24 mouse cellular contexts compared by ENCODE assay signal in the genomic region with DNA sequence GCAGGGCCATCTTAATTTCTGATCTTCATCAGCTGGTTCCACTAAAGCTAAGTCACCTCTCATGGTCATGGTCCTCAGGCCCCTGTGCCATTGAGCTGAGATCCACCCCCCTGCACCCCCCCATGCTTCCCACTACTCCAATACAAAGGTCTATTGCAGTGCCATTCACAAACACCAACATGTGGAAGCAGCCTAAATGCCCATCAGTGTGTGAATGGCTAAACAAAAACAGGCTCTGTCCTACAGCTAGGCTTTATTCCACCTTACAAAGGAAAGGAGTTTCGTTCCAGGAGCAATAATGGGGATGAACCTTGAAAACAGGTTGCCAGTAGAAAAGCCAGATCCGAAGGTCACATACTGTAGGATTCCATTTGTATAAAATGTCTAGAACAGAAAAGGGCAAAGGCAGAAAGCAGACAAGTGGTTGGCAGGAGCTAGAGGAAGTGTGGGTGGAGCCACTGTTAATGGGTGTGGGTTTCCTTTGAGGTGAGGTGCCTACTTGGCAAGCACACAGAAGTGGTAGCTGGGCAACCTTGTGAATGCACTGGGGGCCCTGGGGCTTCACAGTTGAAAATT.
DNase-seq lines count a peak whose midpoint lies in the region; ATAC-seq and TF ChIP-seq lines count a peak whose summit lies in the region.
"Had no signal": no experiment of that assay in that cellular context is flagged by ENCODE, and none has a peak within 500 bp of the region (broad histone marks: within the 10 kb centered on the region; RNA-seq: fewer than 3 reads in every experiment).

No protein-coding gene starts in this region.

- no peak overlapping the region for H3K4me3 ChIP-seq in forebrain, embryonic 13.5 days
- H3K4me3 ChIP-seq in forebrain, postnatal 0 days (ENCODE audit: low read depth, low read length): no peak overlapping the region
- H3K4me3 ChIP-seq in hindbrain, embryonic 14.5 days (replicated peaks; ENCODE audit: low read length): no peak overlapping the region
- H3K4me3 ChIP-seq in hindbrain, embryonic 11.5 days (ENCODE audit: low read depth, low read length): no peak overlapping the region
- no peak overlapping the region for H3K4me3 ChIP-seq in midbrain, embryonic 14.5 days (replicated peaks; ENCODE audit: low read depth, low read length)
- no peak overlapping the region for H3K4me3 ChIP-seq in midbrain, embryonic 10.5 days
- H3K4me3 ChIP-seq: embryonic facial prominence, embryonic 15.5 days; erythroblast, embryonic 14.5 days; forebrain, embryonic 10.5 days; heart, adult 2 months; heart, embryonic 15.5 days; hindbrain, embryonic 10.5 days had no signal

- H3K4me1 ChIP-seq in forebrain, embryonic 13.5 days: peaks cover 25% of the 10 kb centered on the region
- H3K4me1 ChIP-seq in forebrain, postnatal 0 days (ENCODE audit: insufficient read depth): peaks cover 5% of the 10 kb centered on the region; the same call in 1 of the 2 replicates
- 0 out of 2 replicates have a peak, but pooled peaks cover 8% of the 10 kb centered on the region for H3K4me1 ChIP-seq in hindbrain, embryonic 14.5 days (replicated peaks; ENCODE audit: control insufficient read depth, insufficient read depth, low read length)
- H3K4me1 ChIP-seq in hindbrain, embryonic 11.5 days (replicated peaks; ENCODE audit: control insufficient read depth, insufficient read depth, low read length): no peaks in the 10 kb centered on the region
- peaks cover 11% of the 10 kb centered on the region; the same call in 1 of the 2 replicates for H3K4me1 ChIP-seq in midbrain, embryonic 14.5 days (ENCODE audit: control insufficient read depth, insufficient read depth, low read length)
- peaks cover 17% of the 10 kb centered on the region for H3K4me1 ChIP-seq in midbrain, embryonic 10.5 days
- H3K4me1 ChIP-seq: embryonic facial prominence, embryonic 15.5 days; heart, embryonic 15.5 days had no signal

- peaks cover 23% of the 10 kb centered on the region for H3K27me3 ChIP-seq in forebrain, embryonic 13.5 days
- no peaks in the 10 kb centered on the region for H3K27me3 ChIP-seq in forebrain, postnatal 0 days (ENCODE audit: insufficient read depth, low read length)
- H3K27me3 ChIP-seq in hindbrain, embryonic 14.5 days (ENCODE audit: control insufficient read depth, insufficient read depth, low read length): no peaks in the 10 kb centered on the region
- H3K27me3 ChIP-seq in hindbrain, embryonic 11.5 days (ENCODE audit: control insufficient read depth, insufficient read depth, low read length): no peaks in the 10 kb centered on the region
- no peaks in the 10 kb centered on the region for H3K27me3 ChIP-seq in midbrain, embryonic 14.5 days (ENCODE audit: control insufficient read depth, insufficient read depth, low read length)
- no peaks in the 10 kb centered on the region for H3K27me3 ChIP-seq in midbrain, embryonic 10.5 days (ENCODE audit: low read depth, poor library complexity, severe bottlenecking)
- H3K27me3 ChIP-seq: embryonic facial prominence, embryonic 15.5 days; heart, embryonic 15.5 days had no signal

- 13% methylated on average over 2 of the region's 2 CpGs for WGBS in forebrain, embryonic 13.5 days
- WGBS in forebrain, postnatal 0 days: 19% methylated on average over 2 of the region's 2 CpGs
- WGBS in hindbrain, embryonic 14.5 days: 34% methylated on average over 2 of the region's 2 CpGs
- 66% methylated on average over 2 of the region's 2 CpGs for WGBS in hindbrain, embryonic 11.5 days
- WGBS in midbrain, embryonic 14.5 days: 73% methylated on average over 2 of the region's 2 CpGs
- WGBS in midbrain, embryonic 10.5 days: 81% methylated on average over 2 of the region's 2 CpGs

- no peak overlapping the region for H3K4me2 ChIP-seq in forebrain, embryonic 13.5 days
- no peak overlapping the region for H3K4me2 ChIP-seq in forebrain, postnatal 0 days (ENCODE audit: low read depth)
- H3K4me2 ChIP-seq in hindbrain, embryonic 14.5 days (replicated peaks): no peak overlapping the region
- no peak overlapping the region for H3K4me2 ChIP-seq in hindbrain, embryonic 11.5 days (replicated peaks; ENCODE audit: low read depth, low read length)
- H3K4me2 ChIP-seq in midbrain, embryonic 14.5 days (ENCODE audit: low read length): no peak overlapping the region
- H3K4me2 ChIP-seq: embryonic facial prominence, embryonic 15.5 days; heart, embryonic 11.5 days; heart, embryonic 15.5 days had no signal

- ATAC-seq in forebrain, embryonic 13.5 days: peak; percentile 39
- no peak for ATAC-seq in forebrain, postnatal 0 days
- ATAC-seq in hindbrain, embryonic 14.5 days (ENCODE audit: low FRiP score): 0 out of 2 replicates have a peak, but pooled peaks have one; percentile 43
- ATAC-seq in hindbrain, embryonic 11.5 days (ENCODE audit: low FRiP score): no peak
- ATAC-seq in midbrain, embryonic 14.5 days (ENCODE audit: low FRiP score, low TSS enrichment): no peak
- ATAC-seq: CD4-positive, CD25-positive, alpha-beta regulatory T cell, adult 4 months; inflammation-experienced regulatory T-cells, adult 6 months had no signal

- H3K27ac ChIP-seq in forebrain, embryonic 13.5 days: no peak overlapping the region
- H3K27ac ChIP-seq in forebrain, postnatal 0 days (ENCODE audit: low read depth, low read length): no peak overlapping the region
- no peak overlapping the region for H3K27ac ChIP-seq in hindbrain, embryonic 14.5 days
- H3K27ac ChIP-seq in hindbrain, embryonic 11.5 days (ENCODE audit: low read depth, low read length): no peak overlapping the region
- H3K27ac ChIP-seq in midbrain, embryonic 14.5 days (replicated peaks; ENCODE audit: low read depth, low read length): no peak overlapping the region
- H3K27ac ChIP-seq in midbrain, embryonic 10.5 days (replicated peaks): no peak overlapping the region
- H3K27ac ChIP-seq: embryonic facial prominence, embryonic 15.5 days; forebrain, embryonic 10.5 days; heart, adult 2 months; heart, embryonic 15.5 days; hindbrain, embryonic 10.5 days had no signal

- H3K9ac ChIP-seq in forebrain, embryonic 13.5 days: no peak overlapping the region
- H3K9ac ChIP-seq in forebrain, postnatal 0 days: no peak overlapping the region
- no peak overlapping the region for H3K9ac ChIP-seq in hindbrain, embryonic 14.5 days
- H3K9ac ChIP-seq in hindbrain, embryonic 11.5 days (ENCODE audit: low read depth, low read length): no peak overlapping the region
- no peak overlapping the region for H3K9ac ChIP-seq in midbrain, embryonic 14.5 days (replicated peaks; ENCODE audit: low read length)
- H3K9ac ChIP-seq: embryonic facial prominence, embryonic 15.5 days; heart, embryonic 15.5 days had no signal

- no peak for TF ChIP-seq CTCF in forebrain, postnatal 0 days (IDR thresholded peaks at IDR 0.05; ENCODE audit: low read depth)

- no peak for DNase-seq in forebrain, postnatal 0 days
- DNase-seq in hindbrain, embryonic 14.5 days (ENCODE audit: low spot score): no peak
- DNase-seq in hindbrain, embryonic 11.5 days (ENCODE audit: low spot score): no peak
- DNase-seq in midbrain, embryonic 14.5 days: peak; percentile 4
- DNase-seq in midbrain, embryonic 10.5 days (ENCODE audit: low spot score): no peak
- DNase-seq in ZHBTc4 (ENCODE audit: low read depth, low spot score): peak; percentile 56
- DNase-seq in layer of hippocampus, postnatal 25 days (ENCODE audit: extremely low spot score in 1 of 2, low spot score in 1 of 2): no peak
- DNase-seq: adrenal gland, adult 2 months; adrenal gland, postnatal 36 days; B cell, adult 2 months; cerebellum, adult 8-10 months; embryo, embryonic 11 days; gastrocnemius, postnatal 10 days; heart, adult 2 months; kidney, adult 2 months had no signal

- no peaks in the 10 kb centered on the region for H3K9me3 ChIP-seq in forebrain, embryonic 13.5 days (replicated peaks)
- no peaks in the 10 kb centered on the region for H3K9me3 ChIP-seq in forebrain, postnatal 0 days (ENCODE audit: low read length)
- no peaks in the 10 kb centered on the region for H3K9me3 ChIP-seq in hindbrain, embryonic 14.5 days (ENCODE audit: control insufficient read depth, low read length)
- H3K9me3 ChIP-seq in hindbrain, embryonic 11.5 days (ENCODE audit: control insufficient read depth, low read length): no peaks in the 10 kb centered on the region
- no peaks in the 10 kb centered on the region for H3K9me3 ChIP-seq in midbrain, embryonic 14.5 days (ENCODE audit: control insufficient read depth, low read length)
- no peaks in the 10 kb centered on the region for H3K9me3 ChIP-seq in midbrain, embryonic 10.5 days (replicated peaks)
- H3K9me3 ChIP-seq: embryonic facial prominence, embryonic 15.5 days; forebrain, embryonic 10.5 days; heart, embryonic 15.5 days; hindbrain, embryonic 10.5 days had no signal

- no peaks in the 10 kb centered on the region for H3K36me3 ChIP-seq in forebrain, embryonic 13.5 days (ENCODE audit: poor library complexity, severe bottlenecking)
- H3K36me3 ChIP-seq in forebrain, postnatal 0 days (ENCODE audit: insufficient read depth): no peaks in the 10 kb centered on the region
- H3K36me3 ChIP-seq in hindbrain, embryonic 14.5 days (replicated peaks; ENCODE audit: control insufficient read depth, insufficient read depth): no peaks in the 10 kb centered on the region
- H3K36me3 ChIP-seq in hindbrain, embryonic 11.5 days (ENCODE audit: control insufficient read depth, insufficient read depth, low read length): no peaks in the 10 kb centered on the region
- no peaks in the 10 kb centered on the region for H3K36me3 ChIP-seq in midbrain, embryonic 14.5 days (ENCODE audit: control insufficient read depth, insufficient read depth, low read length)
- no peaks in the 10 kb centered on the region for H3K36me3 ChIP-seq in midbrain, embryonic 10.5 days
- H3K36me3 ChIP-seq: embryonic facial prominence, embryonic 15.5 days; forebrain, embryonic 10.5 days; heart, embryonic 15.5 days; hindbrain, embryonic 10.5 days had no signal

Comparison
In these comparisons a context has a peak if more than half of its experiments do, and no peak if none do; other contexts are left out.
1. ATAC-seq: peak in forebrain, embryonic 13.5 days (single experiment) and hindbrain, embryonic 14.5 days (single experiment); none in forebrain, postnatal 0 days (single experiment), hindbrain, embryonic 11.5 days (single experiment) and midbrain, embryonic 14.5 days (single experiment).
2. DNase-seq: peak in midbrain, embryonic 14.5 days (single experiment) and ZHBTc4 (single experiment); none in forebrain, postnatal 0 days (single experiment), hindbrain, embryonic 14.5 days (single experiment), hindbrain, embryonic 11.5 days (single experiment), midbrain, embryonic 10.5 days (single experiment) and layer of hippocampus, postnatal 25 days (0 of 2).